Mouse (Mus musculus): ENCODE results near the gene Psmd9. TPM values are rescaled to one million over a fixed set of nuclear protein-coding genes. Genes with fewer than 3 reads are reported as not detected.

The Psmd9 gene
- 15.3 and 23.6 TPM in 2 replicates for polyA plus RNA-seq (2012; rRNA removed; ENCODE audit: low replicate concordance)

DNA sequence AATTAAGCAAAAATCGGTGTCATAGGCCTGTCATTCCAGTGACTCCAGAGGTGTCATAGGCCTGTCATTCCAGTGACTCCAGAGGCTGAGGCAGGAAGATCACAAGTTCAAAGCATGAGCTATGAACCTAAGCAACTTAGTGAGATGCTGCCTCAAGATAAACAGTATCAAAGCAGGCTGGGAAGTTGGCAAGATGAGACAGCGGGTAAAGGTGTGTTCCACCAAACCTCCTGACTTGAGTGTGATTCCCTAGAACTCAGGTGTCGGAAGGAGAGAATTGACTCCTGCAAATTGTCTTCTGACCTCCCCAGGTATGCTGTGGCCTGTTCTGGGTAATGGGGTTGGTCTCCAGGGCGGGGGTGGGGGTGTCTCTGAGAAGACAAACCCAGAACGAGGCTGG, at the start of gene Psmd9:
Gene Psmd9, plus strand, starts transcription at position 130 of the 400 bp plus-strand sequence.

DNA sequence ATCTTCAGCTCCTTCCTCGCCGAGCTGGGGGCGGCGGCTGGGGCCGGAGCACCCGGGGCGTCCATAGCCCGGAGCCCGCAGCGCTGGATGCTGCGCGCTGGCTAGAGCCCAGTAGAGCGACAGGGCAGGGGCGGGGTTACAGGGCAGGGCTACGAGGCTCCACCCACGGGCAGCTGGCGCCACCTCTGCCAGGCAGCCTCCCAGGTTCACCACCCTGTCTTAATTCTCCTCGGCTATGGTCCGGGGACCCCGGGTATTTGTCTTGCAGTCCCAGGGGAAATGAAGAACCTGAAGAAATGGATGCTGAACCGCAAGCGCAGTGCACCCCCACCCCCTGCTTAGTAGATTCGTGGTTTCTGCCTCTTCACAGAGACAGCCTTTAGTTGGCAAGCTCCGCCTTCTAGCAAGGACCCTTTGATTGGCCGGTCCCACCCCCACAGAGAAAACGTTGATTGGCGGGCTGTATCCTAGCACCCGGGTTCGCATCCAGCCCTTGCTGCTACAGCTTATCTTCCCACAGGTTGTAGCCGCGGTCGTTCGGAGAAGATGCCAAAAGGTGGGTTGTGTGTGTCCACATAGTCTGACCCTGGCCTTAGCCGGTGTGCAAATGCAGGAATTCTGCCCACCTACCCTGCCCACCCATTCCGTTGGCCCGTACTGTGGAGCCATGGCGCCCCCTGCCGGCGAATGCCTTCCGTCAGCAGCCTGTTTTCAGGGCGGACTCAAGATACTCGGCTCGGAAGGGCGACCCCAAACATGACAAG, 36.7 kb upstream of the Psmd9 start, which contains the start of gene Rhof:
Gene Rhof, minus strand, starts transcription at position 385 of the 764 bp plus-strand sequence.

DNA sequence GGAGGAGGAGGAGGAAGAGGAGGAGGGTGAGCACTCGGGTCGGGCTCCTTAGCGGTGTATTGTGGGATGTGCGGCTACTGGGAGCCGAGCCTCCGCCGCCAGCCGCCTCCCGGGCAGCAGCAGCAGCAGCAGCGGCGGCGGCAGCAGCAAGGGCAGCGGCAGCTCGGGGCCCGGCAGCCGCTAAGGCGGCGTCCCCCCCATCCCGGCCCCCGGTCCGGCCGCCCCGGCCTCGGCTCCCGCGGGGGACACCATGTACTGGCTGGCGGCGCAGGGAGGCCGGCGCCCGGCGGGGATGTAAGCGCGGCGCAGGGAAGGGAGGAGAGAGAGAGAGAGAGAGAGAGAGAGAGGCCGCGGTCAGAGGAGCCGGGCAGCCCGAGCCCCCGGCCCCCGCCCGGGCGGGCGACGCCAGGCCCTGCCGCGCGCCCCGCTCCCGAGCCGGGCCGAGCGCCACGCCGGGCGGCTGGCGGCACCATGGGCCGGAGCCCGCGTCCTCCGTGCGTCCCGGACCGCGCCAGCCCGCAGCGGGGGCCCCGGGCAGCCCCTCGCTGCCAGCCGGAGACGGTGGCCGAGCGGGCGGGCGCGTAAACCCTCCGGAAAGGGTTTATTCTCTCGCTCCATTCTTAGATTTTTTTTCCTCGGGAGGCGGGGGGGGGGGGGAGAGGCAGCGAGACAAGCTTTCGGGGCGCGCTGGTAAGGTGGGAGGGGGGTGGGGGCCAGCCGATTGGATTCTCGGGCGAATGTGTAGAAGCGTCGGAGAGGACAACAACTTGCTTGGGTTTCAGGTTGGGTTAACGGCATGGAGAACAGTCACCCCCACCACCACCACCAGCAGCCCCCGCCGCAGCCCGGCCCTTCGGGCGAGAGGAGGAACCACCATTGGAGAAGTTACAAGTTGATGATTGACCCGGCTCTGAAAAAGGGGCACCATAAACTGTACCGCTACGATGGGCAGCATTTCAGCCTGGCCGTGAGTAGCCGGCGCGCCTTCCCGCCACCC, 26.8 kb upstream of the Psmd9 start, which contains the start of gene Setd1b:
Gene Setd1b, plus strand, starts transcription at position 33 of the 997 bp plus-strand sequence.

DNA sequence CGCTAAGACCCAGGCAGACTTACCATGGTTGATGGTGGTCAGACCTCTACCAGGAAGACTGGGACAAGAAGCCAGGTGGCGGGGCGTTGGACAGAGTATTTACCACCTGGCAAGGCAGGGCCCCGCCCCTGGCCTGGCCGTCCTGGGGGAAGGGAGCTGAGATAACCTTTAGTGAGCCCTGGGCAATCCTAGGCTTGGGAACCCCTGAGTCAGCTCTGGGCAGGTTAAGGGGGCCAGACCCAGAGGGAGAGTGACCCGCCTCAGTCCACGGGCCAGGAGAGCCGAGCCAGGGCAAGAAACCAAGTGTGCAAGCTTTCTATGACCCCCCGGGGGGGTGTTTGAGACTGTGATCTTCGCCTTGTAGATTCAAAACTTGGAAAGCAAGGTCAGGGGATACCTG, 13.4 kb downstream of the Psmd9 start, which contains the start of gene Hpd:
Gene Hpd, minus strand, starts transcription at position 77 of the 400 bp plus-strand sequence.

DNA sequence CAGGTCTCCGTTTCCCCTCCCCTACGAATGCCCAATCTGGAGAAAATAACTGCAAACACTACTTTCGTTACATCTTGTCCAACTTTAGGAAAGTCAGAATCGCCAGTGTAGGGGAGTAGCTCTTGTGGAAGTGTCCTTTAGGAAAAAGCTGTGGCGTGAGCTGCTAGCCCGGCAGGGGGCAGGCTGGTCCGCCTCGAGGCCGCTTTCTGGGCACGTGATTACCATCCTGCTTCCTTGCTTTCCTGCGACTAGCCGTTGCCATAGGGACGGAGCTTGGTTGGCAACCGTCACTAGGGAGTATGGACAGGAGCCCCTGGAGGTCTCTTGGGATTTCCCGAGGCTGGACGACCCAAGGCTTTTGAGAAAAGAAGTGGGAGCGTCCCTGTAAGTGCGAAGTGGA, 82.6 kb downstream of the Psmd9 start, which contains the start of gene Wdr66:
Gene Wdr66, plus strand, starts transcription at position 269 of the 400 bp plus-strand sequence.

Other genes starting within 250 kb of the Psmd9 start
- 21.5 and 33.3 TPM in 2 replicates for gene Kdm2b, start 179.6 kb upstream of the Psmd9 start, polyA plus RNA-seq (2012; rRNA removed; ENCODE audit: low replicate concordance)
- 104 and 119 TPM in 2 replicates for gene Orai1, start 154.3 kb upstream of the Psmd9 start, polyA plus RNA-seq (2012; rRNA removed; ENCODE audit: low replicate concordance)
- 0.10 TPM in 1 of 2 replicates, not detected in the other for gene Morn3, start 122.4 kb upstream of the Psmd9 start, polyA plus RNA-seq (2012; rRNA removed; ENCODE audit: low replicate concordance)
- gene Tmem120b, start 101.0 kb upstream of the Psmd9 start, polyA plus RNA-seq (2012; rRNA removed; ENCODE audit: low replicate concordance) = 79.4 and 86.0 TPM in 2 replicates
- gene Rhof, start 36.7 kb upstream of the Psmd9 start, polyA plus RNA-seq (2012; rRNA removed; ENCODE audit: low replicate concordance) = 30.6 and 45.4 TPM in 2 replicates
- 6.6 and 20.0 TPM in 2 replicates for gene Setd1b, start 27.2 kb upstream of the Psmd9 start, polyA plus RNA-seq (2012; rRNA removed; ENCODE audit: low replicate concordance)
- gene Hpd, start 13.3 kb downstream of the Psmd9 start, polyA plus RNA-seq (2012; rRNA removed; ENCODE audit: low replicate concordance) = 1.0 and 11.8 TPM in 2 replicates
- 1.8 and 3.0 TPM in 2 replicates for gene Wdr66, start 82.7 kb downstream of the Psmd9 start, polyA plus RNA-seq (2012; rRNA removed; ENCODE audit: low replicate concordance)
- gene Bcl7a, start 174.4 kb downstream of the Psmd9 start, polyA plus RNA-seq (2012; rRNA removed; ENCODE audit: low replicate concordance) = 6.8 and 9.1 TPM in 2 replicates
- 87.5 and 91.0 TPM in 2 replicates for gene Mlxip, start 225.4 kb downstream of the Psmd9 start, polyA plus RNA-seq (2012; rRNA removed; ENCODE audit: low replicate concordance)